Mouse (Mus musculus): ENCODE measurements around the gene Slfn14. TPM values are rescaled to one million over a fixed set of nuclear protein-coding genes. Genes with fewer than 3 reads are reported as not detected.
A peak's percentile ranks its signal among the peaks of the same experiment; 100 is the strongest.
"Not testable (repeated sequence)": the region's sequence is repeated elsewhere in the genome, so short reads cannot be mapped to it uniquely, and the experiment has no call there.

Slfn14 gene
- polyA plus RNA-seq (2017; shearing (Covaris generic)) = not detected

DNA sequence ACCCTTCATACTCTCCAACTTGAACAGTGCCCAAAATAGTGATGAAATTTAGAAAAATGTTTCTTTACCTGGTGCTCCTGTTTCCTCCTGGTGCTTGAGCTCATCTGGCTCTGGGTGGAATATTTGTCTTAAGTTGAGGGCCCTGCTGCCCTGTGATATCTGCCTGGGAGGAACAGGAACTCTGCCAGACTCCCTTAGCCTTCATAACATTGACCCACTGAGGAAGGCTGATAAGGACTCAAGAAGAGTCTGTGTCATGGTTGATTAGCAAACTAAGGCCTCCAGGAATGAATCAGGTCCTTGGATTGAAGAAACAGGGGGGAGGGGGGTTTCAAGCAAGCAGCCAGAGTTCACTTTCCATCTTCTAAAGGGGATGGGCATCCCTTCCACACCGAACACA lies at the start of gene Slfn14:
Slfn14 (minus strand) TSS at position 161 of the 400 bp plus-strand sequence.
- no peak for ATAC-seq

DNA sequence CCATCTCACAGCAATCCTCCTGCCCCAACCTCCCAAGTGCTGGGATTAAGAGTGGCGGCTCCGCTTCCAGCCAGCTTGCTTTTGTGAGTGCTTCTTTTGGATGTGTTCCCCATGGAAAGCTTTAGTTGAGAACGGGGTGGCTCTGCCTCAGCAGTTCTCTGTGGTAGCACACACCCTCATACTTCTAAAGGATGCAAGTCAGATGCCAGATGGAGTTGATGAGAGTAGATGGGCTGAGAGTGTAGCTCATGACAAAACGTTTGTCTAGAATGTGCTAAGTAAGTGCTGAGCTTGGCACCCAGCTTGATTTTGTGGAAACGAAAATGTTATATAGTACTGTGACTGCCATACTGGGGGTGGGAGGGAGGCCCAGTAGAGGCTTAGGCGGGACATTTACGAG lies 49.3 kb upstream of the Slfn14 start:
- ATAC-seq = no peak

DNA sequence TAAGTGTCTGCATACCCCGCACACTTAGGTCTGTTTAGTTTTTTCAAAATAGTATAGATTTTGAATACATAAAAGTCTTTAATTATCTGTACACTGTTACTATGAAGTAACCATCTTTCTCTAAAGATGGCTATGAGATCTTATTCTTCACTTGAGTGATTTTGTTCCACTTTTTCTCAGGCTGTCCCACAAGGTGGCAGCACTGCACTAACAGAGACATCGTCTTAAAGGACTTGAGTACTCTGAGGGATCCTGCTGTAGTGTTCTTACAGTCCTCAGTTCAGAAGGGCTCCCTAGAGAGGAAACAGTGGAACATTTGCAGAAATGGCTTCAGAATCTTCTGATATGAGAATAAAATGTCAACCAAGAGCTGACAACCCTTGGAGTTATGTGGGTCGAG lies 40.9 kb upstream of the Slfn14 start:
- no peak for ATAC-seq

DNA sequence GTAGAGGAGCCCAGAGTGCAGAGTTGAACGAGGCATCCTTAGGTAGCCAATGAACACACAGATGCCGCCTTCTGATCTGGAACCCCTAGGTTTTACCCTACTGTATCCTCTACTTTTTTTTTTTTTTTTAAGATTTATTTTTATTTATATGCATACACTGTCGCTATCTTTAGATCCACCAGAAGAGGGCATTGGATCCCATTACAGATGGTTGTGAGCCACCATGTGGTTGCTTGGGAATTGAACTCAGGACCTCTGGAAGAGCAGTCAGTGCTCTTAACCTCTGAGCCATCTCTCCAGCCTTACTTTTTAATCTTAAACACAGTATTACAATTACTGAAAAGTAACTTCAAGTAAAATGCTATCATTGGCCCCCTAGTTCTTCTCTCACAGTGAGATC lies 40.2 kb upstream of the Slfn14 start:
- ATAC-seq = not testable (repeated sequence)

DNA sequence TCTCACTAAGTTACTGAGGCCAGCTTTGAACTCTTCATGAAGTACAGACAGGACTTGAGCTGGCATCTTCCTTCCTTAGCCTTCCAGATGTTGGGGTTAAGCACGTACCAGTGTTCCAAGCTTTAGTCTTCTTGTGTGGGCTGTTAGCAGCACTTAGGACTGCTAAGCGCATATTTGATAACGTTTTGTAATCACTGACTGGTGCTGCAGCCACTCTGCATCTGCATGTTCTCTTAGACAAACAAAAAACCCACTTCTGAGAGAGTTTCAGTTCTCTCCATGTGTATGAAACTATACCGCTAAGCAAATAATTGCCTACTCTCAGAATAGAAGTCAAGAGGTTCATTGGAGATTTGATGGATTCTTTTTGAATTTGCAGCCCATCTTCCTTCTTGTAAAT lies 32.5 kb upstream of the Slfn14 start:
- ATAC-seq = no peak

DNA sequence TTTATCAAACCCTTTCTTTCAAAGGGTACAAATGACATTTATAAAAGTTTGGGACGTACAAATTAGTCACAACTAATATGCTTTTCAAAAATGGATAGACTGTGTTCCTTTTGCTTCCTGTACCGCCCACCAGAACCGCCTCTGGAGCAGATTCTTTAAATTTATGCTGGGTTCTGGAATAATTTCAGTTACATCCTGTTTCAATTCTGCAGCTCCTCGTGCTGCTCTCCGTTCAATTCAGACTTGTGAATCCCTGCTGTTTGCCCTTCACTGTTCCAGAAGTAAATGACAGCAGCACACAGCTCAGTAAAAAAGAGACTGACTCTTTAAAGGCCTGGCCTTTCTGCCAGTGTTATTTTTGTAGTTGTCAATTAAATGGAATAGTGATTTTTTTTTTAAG lies 25.9 kb upstream of the Slfn14 start:
- no peak for ATAC-seq

DNA sequence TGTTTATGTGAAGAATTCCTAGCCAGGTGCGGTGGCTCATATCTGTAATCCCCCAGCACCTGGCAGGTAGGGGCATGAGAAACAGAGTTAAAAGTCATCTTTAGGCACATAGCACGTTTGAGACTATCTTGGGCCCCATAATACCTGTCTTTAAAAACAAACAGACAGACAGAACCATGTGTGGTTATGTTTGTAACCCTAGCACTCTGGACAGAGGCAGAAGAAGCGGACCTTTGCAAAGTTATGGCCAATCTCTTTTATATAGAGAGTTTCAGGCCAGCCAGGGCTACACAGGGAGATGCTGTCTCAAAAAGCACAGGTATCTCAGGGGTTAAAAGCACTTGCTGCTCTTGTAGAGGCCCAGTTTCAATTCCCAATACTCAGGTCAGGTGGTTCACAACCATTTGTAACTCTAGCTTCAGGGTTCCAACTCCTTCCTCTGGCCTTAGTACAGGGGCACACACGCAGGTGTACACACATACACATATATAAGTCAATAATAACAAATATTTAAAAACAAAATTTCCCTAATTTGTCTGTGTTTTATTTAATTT lies 20.3 kb upstream of the Slfn14 start:
- no peak for ATAC-seq

DNA sequence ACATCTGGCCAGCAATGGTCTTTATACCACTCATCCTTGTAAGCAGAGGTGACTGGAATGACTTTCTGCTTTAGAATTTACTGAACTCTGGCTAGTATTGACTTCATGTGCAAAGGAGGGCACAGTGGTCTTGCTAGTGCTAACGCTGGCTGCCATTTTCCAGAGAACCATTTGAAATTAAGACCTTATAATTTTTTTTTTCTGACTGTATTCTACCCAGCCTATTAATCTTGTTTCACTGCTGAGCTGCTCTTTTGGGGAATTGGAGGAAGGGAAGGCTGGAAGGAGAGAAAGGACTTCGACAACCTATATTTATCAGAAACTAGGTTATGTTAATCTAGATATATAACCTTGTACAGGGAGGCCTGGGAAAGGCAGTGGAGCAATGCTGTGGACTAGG lies 18.0 kb upstream of the Slfn14 start:
- no peak for ATAC-seq

DNA sequence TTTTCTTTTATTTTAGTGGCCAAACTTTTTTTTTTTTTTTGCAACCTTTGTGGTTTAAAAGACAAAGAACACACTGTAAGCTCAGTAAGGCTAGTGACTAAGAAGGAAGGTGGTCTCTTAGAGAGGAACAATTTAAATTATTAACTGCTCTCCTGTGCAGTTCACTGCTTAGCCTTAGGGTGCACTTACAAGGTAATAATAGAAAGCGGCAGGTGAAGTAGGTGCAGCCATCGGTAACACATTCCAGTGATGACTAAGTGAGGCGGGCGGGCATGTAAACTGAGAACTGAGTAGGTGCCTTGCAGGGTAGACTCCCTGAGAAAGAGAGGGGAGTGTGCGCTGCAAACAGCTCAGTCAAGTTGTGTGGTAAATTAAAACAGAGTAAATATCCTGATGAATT lies 17.2 kb upstream of the Slfn14 start:
- no peak for ATAC-seq

DNA sequence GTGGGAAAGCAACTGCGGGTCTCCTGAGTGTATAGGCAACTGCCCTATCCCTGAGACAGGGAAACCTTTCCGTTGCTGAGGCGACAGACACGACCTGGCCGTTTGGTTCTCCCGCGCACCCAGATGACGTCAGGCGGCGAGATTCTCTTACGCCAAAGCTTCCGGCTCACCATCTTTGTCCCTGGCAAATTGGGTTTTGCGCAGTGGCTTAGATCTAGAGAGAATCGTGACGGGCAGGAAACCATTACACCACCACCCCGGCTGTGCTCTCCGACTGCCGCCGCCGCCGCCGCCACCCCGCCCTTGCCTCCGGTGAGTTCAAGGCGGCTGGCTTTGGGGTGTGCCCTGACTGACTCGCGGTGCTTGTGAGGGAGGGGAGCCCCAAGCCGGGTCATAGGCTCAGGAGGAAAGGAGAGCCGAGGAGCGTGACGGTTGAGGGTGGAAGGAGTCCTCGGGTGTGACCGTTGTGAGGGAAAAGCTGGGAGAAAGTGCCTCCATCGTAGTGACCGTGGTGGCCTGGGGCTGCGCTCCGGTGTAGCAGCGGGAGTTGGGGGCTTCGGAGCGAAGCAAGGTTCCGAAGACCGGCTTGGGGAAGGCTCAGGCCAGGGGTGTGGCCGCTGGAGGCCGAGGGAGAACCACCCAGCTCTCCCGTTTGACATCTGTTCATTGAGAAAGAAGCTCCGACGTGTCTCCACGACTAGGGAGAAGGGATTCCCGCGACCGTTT lies 16.2 kb upstream of the Slfn14 start, which contains the start of gene Pex12:
Pex12 (minus strand) TSS at position 61 of the 726 bp plus-strand sequence.
- peak; percentile 79 for ATAC-seq

DNA sequence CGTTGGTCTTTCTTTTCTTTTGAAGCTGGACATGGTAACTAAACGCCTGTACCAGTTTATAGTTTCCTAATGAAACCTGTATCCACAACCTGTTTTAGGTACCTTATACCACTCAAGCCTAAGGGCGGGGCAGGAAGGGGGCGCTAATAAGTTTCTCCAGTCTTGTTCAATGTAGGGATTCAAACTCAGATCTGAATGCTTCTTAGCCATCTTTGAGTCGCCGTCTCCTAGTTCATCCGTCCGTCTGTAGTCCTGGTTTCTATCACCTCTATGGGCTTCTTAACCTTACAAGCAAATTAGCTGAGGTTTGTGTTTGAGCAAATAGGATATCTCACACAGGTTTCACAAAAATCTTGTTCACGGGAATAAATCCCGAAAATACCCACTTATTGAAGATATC lies 15.6 kb upstream of the Slfn14 start:
- ATAC-seq = no peak

DNA sequence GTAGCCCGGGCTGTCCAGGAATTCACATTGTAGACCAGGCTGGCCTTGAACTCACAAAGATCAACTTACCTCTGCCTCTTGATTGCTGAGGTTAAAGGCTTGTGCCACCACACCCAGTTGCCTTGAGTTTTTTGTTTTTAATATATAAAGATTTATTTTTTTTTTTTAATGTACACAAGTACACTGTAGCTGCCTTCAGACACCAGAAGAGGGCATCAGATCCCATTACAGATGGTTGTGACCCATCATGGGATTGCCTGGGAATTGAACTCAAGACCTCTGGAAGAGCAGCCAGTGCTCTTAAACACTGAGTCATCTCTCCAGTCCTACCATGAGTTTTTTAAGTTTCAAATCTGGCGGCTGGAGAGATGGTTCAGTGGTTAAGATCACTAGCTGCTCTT lies 14.9 kb upstream of the Slfn14 start:
- ATAC-seq = no peak

DNA sequence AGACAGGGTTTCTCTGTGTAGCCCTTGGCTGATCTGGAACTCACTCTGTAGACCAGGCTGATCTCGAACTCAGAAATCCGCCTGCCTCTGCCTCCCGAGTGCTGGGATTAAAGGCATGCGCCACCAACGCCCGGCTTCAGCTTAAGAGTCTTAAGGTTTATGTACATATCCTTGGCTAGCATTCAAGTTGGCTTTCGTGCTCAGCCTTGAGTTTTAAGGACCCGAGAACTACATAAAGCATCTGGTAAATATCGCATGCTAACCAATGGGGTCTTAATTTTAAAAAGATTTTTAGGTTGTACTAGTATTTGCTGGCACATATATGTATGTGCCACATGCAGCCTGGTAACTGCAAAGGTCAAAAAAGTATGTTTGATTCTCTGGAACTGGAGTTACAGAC lies 13.2 kb upstream of the Slfn14 start:
- no peak for ATAC-seq

DNA sequence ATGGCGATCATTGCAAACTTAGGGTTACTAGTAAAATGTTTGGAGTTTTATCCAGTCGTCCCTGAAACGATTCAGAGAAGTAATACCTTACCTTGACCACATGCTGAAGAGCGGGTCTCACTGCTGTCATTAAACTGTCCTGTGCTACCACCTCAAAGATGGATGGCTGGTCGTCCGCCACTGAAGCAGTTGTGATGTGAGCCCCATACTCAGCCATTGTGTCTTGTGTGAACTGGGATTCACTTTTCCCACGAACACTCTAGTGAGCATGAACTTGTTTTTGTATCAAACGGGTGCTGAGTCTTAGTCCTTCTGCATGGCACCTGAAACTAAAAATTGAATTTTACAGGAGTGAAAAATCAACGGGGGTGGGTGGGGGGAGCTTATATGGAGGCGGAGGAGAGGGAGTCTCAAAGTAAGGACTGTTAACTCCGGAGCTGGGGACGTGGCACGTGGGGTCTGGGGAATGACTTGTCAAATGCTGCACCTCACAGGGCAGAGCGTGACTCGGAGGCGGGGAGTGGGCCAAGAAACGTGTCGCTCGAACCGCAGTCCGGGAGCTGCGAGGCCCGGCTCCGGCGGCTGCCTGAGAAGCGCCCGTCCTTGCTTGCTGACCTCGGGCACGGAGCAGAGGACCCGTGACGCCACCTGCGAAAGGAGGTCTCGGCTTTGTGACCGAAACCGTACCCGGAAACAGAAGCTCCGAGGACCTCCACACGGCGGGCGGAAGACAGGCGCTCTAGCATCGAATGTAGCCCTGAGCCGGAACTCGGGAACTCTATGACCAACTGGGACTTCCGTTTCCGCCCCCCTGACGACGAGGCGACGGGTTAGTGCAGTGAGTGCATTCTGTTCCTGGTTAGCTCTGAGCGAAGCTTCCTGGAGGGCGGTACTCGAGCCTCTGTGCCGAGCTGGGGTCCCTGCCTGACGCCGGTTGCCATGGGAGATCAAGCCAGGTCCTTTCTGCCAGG lies 12.0 kb upstream of the Slfn14 start, which contains the start of gene Ap2b1:
Ap2b1 (plus strand) TSS at position 800 of the 971 bp plus-strand sequence.
- peak; percentile 81 for ATAC-seq

DNA sequence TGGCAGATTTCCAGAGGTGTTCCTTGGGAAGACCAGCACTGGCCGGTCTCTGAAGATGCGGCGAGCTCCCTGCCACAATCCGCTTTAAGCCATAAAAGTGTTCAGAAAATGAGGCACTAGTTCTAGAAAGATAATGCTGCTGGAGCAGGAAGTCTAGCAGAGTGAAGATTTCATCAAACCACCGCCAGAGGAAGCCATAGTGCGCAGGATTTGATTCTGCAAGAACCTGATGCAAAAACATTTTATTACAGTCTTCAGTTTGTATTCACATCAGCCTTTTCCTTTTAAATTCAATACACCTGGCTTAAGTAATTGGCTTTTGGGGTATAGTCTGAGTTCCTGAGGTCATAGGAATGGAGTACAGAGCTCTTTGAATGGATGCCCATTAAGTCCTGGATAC lies 11.3 kb upstream of the Slfn14 start:
- ATAC-seq = no peak

DNA sequence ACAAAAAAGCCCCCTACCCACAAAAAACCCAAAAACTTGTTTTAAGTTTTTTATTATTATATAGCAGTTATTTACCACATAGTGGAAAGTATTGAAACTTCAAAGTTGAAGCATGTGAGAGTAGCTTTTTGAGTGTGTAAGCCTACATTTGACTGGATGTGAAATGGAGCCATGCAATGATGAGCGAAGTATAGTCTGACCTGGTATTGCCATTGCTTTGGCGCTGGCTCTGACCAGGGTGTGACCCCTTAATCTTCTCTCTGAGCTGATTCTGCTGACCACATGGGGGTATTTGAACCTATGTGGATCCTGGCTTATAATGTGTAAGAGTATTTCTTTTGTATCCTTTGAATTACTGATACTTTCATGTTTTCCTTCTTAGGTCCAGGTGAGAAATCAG lies 7.6 kb upstream of the Slfn14 start:
- no peak for ATAC-seq

DNA sequence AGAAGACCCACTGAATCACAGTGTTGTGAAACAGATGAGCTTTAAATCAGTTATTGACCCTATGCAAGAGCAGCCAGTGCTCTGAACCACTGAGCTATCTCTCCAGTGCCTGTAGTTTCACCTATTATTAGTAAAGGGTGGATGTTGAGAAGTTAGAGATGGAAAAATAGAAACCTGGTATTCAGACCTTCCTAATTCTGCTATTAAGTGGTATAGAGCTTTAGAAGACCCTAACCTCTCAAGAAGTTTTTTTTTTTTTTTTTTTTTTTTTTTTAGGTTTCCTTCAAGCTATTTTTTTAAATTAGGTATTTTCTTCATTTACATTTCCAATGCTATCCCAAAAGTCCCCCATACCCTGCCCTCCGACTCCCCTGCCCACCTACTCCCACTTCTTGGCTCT lies 6.7 kb upstream of the Slfn14 start:
- ATAC-seq = no peak

DNA sequence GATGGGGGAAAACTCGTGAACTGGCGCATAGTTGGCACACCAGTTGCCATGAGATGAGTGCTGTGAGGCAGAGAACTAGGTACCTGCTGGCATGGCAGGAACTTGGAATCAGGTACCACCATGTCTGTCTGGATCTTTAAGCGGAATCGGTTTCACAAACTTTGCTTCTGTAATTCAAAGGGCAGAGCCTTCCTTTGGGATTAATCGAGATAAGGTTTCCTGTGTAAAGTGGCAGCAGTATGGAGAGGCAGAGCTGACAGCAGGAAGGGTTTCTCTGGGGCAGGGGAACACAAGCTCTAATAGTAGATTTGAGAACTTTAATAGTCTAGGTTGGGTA lies 5.7 kb upstream of the Slfn14 start:
- no peak for ATAC-seq

DNA sequence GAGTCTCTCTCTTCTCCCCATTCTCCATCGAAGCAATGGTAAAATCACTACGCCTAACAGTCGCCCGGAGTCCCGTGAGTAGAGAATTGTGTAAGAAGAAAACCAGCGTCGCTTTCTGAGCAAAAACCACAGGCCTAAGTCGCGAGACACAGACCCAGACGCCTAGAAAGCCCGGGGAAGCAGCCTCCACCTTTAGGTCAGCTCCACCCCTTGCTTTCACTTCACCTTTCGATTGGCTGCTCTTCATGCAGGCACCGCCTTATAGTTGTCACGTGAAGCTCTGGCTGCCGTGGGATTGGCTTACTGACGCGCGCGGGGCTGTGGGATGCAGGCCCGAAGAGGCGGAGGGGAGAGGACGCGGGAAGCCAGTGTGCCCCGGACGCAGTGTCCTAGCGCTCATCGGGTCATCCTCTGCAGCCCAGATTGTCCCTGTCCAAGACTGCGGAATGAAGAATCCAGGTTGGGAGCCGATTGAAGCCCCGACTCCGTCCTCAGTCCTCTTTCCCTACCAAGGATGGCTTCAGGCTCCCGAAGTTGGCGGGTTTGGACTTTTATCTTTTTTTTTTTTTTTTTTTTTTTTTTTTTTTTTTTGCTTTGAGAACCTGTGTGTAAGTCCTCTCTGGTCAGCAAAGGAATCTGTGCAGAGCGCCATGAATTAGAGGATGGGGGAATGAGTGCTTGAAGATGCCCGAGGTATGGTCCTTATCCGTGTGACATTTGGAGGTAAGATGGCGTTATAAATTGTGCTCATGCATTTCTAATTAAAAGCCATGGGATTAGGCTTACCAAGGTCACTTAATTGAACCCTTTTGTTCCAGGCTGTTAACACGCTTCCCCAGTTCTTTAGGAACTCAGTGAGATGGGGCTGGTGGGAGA lies 5.1 kb upstream of the Slfn14 start:
- ATAC-seq = peak; percentile 100

DNA sequence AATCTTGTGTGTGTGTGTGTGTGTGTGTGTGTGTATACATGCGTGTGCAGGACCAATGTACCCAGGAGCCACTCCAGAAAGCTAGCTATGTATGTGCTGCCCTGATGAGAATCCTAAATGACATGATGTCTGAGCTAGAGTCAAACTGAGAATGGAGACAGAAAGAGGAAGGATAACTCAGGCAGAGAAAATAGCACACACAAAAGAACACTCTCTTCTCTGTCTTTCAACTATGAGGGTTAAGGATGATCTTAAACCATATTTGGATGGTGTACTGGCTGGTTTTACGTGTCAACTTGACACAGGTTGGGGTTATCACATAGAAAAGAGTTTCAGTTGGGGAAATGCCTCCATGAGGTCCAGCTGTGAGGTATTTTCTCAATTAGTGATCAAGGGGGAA lies 3.1 kb upstream of the Slfn14 start:
- ATAC-seq = no peak

DNA sequence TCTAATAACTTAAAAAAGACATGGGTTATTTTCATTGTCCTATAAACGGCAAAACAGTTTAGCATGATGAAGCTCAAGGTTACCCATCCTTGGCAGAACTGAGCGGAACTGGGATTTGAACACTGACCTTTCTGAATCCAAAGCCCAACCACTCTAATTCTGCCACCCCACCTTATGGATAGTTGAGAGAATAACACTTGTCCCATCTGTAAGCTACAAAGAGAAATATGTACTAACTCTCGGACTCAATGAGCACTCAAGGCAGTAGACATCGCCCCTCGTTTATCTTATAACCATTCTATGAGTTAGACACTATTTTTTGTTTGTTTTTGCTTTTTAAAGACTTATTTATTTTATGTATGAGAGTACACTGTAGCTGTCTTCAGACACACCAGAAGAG lies 2.5 kb upstream of the Slfn14 start:
- ATAC-seq = no peak

DNA sequence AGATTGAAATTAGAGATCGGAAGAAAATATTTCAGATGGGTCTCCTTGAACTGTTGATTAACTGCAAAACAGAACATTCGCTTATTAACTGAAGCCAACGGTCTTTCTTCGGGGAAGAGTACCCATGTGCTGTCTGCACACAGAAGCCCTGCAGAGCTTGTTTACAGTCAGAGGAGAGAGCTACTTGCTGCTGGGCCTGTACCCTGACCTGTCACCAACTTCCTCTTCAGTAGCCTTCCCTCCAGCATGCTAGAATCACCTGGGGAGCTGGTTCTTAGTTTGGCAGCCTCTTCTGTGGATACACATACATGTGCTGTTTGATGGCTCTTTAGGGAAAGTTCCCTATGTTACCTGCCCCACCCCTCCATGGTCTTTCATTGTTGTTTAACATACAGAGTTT lies 899 bp downstream of the Slfn14 start:
- no peak for ATAC-seq

DNA sequence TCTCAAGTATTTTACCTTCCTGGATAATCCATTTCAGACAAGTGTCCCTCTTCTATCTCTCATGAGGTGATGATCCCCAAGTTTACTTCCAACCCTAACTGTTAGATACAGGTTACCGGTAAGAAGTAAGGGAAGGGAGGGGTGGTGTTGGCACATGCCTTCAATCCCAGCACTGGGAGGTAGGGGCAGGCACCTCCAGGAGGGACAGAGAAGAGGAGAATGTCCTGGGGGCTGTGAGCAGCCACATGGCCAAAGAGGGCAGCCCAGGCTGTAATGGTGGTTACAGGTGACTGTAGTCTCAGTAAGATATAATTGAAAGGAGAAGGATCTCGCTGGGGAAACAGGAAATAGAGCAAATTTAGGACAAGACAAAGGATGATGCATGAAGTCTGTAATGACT lies 4.4 kb downstream of the Slfn14 start:
- ATAC-seq = no peak
